Mouse (Mus musculus): ENCODE results near the gene Adamtsl5.

DNA sequence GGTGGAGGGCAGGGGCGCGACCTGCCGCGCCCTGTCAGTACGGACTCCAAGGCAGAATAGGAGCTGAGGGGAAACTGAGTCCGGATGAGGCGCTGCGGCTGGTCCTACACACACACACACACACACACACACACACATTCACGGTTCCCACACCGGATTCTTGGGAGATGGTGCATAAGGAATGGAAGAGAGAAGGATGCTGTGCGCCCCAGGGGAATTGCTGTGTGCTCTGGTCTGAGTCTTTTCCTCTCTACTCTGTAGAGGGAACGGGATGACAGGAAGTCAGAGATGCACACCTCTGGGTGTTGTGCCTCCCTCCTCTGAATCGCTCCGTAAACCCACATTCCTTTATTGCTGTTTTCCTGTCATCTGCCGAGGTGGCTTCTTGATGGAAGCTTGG lies 48.9 kb downstream of the Adamtsl5 start:
- no peak for TF ChIP-seq GATA1 (IDR thresholded peaks at IDR 0.05; ENCODE audit: borderline replicate concordance, low read length)
- TF ChIP-seq FLI1 (IDR thresholded peaks at IDR 0.05; ENCODE audit: low read length), result no peak

Data from megakaryocyte, embryonic 14.5 days (primary cell).